Mouse (Mus musculus) lung, postnatal 25 days (tissue): ENCODE data around the gene Nsun2.

ENCODE experiments used
- DNase-seq: peaks from one replicate; pipeline ENCODE4 v3.0.0; 2022; ENCODE audit warnings: low spot score

Nsun2 gene

GRCm38 (mm10) chr13:69636375-69636774 is 102.8 kb downstream of the Nsun2 start:
- no peak for DNase-seq

- no peak for DNase-seq
Observed at GRCm38 (mm10) chr13:69636816-69637215, 103.3 kb downstream of the Nsun2 start.

GRCm38 (mm10) chr13:69637657-69638056 is 104.1 kb downstream of the Nsun2 start:
- no peak for DNase-seq

GRCm38 (mm10) chr13:69638108-69638626 is 104.6 kb downstream of the Nsun2 start:
- DNase-seq: no peak

- no peak for DNase-seq
Observed at GRCm38 (mm10) chr13:69639251-69639650, 105.7 kb downstream of the Nsun2 start.

- no peak for DNase-seq
Observed at GRCm38 (mm10) chr13:69640126-69640525, 106.6 kb downstream of the Nsun2 start.

- no peak for DNase-seq
Observed at GRCm38 (mm10) chr13:69640541-69640940, 107.0 kb downstream of the Nsun2 start.

GRCm38 (mm10) chr13:69641017-69641416 is 107.5 kb downstream of the Nsun2 start:
- DNase-seq: no peak

GRCm38 (mm10) chr13:69642656-69643216 is 109.2 kb downstream of the Nsun2 start:
- no peak for DNase-seq

GRCm38 (mm10) chr13:69643937-69644336 is 110.4 kb downstream of the Nsun2 start:
- peak; percentile 12 for DNase-seq

GRCm38 (mm10) chr13:69644427-69645166 is 111.1 kb downstream of the Nsun2 start:
- no peak for DNase-seq

GRCm38 (mm10) chr13:69645694-69646423 is 112.3 kb downstream of the Nsun2 start:
- no peak for DNase-seq

GRCm38 (mm10) chr13:69646481-69646880 is 112.9 kb downstream of the Nsun2 start:
- DNase-seq: no peak

GRCm38 (mm10) chr13:69654508-69654907 is 121.0 kb downstream of the Nsun2 start:
- DNase-seq: no peak

GRCm38 (mm10) chr13:69672121-69672520 is 138.6 kb downstream of the Nsun2 start:
- no peak for DNase-seq

GRCm38 (mm10) chr13:69672565-69672964 is 139.0 kb downstream of the Nsun2 start:
- no peak for DNase-seq

GRCm38 (mm10) chr13:69673197-69673920 is 139.8 kb downstream of the Nsun2 start:
- DNase-seq: no peak

GRCm38 (mm10) chr13:69673921-69674618 is 140.5 kb downstream of the Nsun2 start:
- DNase-seq: no peak
